Mouse (Mus musculus): Measurements from ENCODE around the gene Hist1h2aa. TPM values are rescaled to one million over a fixed set of nuclear protein-coding genes. Genes with fewer than 3 reads are reported as not detected.

Gene Hist1h2aa
- polyA plus RNA-seq, 1 experiment from 2014 or later, result not detected

- Histone ChIP-seq H3K9me3 (ENCODE audit: control insufficient read depth, low read length) (no peaks in the 10 kb centered on the region), H3K4me2 (ENCODE audit: low read depth, low read length) (no peak overlapping the region), H3K36me3 (ENCODE audit: control insufficient read depth, insufficient read depth, low read length) (no peaks in the 10 kb centered on the region), H3K4me1 (ENCODE audit: control insufficient read depth, insufficient read depth, low read length) (no peaks in the 10 kb centered on the region), H3K9ac (ENCODE audit: low read depth, low read length) (no peak overlapping the region), H3K27me3 (replicated peaks; ENCODE audit: control insufficient read depth, insufficient read depth, low read length) (no peaks in the 10 kb centered on the region), H3K4me3 (ENCODE audit: low read depth, low read length) (no peak overlapping the region), H3K27ac (replicated peaks; ENCODE audit: low read depth, low read length) (no peak overlapping the region)
- ATAC-seq (ENCODE audit: low read depth), result peak; percentile 30; the same call in 1 of the 2 replicates
- DNase-seq (ENCODE audit: low spot score), result peak; percentile 22
- 44% methylated on average over 11 of the region's 11 CpGs for WGBS
Observed at GRCm38 (mm10) chr13:23930904-23931303, 3.4 kb upstream of the Hist1h2aa start.

GRCm38 (mm10) chr13:23933421-23934210 lies 646 bp upstream of the Hist1h2aa start, which contains the start of gene Hist1h2ba:
Gene Hist1h2ba (minus strand): TSS chr13:23934156.
- Histone ChIP-seq H3K9ac (ENCODE audit: low read depth, low read length) (no peak within 1 kb of the TSS), H3K4me2 (ENCODE audit: low read depth, low read length) (no peak within 1 kb of the TSS), H3K27me3 (replicated peaks; ENCODE audit: control insufficient read depth, insufficient read depth, low read length) (no peaks in the 10 kb centered on the region), H3K9me3 (ENCODE audit: control insufficient read depth, low read length) (no peaks in the 10 kb centered on the region), H3K4me3 (ENCODE audit: low read depth, low read length) (no peak within 1 kb of the TSS), H3K27ac (replicated peaks; ENCODE audit: low read depth, low read length) (no peak within 1 kb of the TSS), H3K4me1 (ENCODE audit: control insufficient read depth, insufficient read depth, low read length) (no peaks in the 10 kb centered on the region), H3K36me3 (ENCODE audit: control insufficient read depth, insufficient read depth, low read length) (no peaks in the 10 kb centered on the region)
- DNase-seq (ENCODE audit: low spot score) (no peak), ATAC-seq (ENCODE audit: low read depth) (no peak)
- WGBS, result 93% methylated on average over 32 of the region's 39 CpGs

- H3K27me3 ChIP-seq (replicated peaks; ENCODE audit: control insufficient read depth, insufficient read depth, low read length), result no peaks in the 10 kb centered on the region
- WGBS, result 87% methylated on average over 1 of the region's 1 CpGs
Observed at GRCm38 (mm10) chr13:23938699-23939098, 4.4 kb downstream of the Hist1h2aa start.

GRCm38 (mm10) chr13:23940291-23940690 lies 6.0 kb downstream of the Hist1h2aa start:
- Histone ChIP-seq H3K27me3 (replicated peaks; ENCODE audit: control insufficient read depth, insufficient read depth, low read length) (no peaks in the 10 kb centered on the region), H3K27ac (replicated peaks; ENCODE audit: low read depth, low read length) (no peak overlapping the region), H3K4me3 (ENCODE audit: low read depth, low read length) (no peak overlapping the region), H3K4me2 (ENCODE audit: low read depth, low read length) (no peak overlapping the region), H3K36me3 (ENCODE audit: control insufficient read depth, insufficient read depth, low read length) (no peaks in the 10 kb centered on the region), H3K9ac (ENCODE audit: low read depth, low read length) (no peak overlapping the region), H3K4me1 (ENCODE audit: control insufficient read depth, insufficient read depth, low read length) (no peaks in the 10 kb centered on the region), H3K9me3 (ENCODE audit: control insufficient read depth, low read length) (no peaks in the 10 kb centered on the region)
- DNase-seq (ENCODE audit: low spot score) (peak; percentile 39), ATAC-seq (ENCODE audit: low read depth) (peak; percentile 37; the same call in 1 of the 2 replicates)
- 49% methylated on average over 6 of the region's 6 CpGs for WGBS

More at GRCm38 (mm10) chr13:23938699-23939098, 4.4 kb downstream of the Hist1h2aa start:
- Histone ChIP-seq H3K27ac (replicated peaks; ENCODE audit: low read depth, low read length) (no peak overlapping the region), H3K4me2 (ENCODE audit: low read depth, low read length) (no peak overlapping the region), H3K4me3 (ENCODE audit: low read depth, low read length) (no peak overlapping the region), H3K36me3 (ENCODE audit: control insufficient read depth, insufficient read depth, low read length) (no peaks in the 10 kb centered on the region), H3K4me1 (ENCODE audit: control insufficient read depth, insufficient read depth, low read length) (no peaks in the 10 kb centered on the region), H3K9me3 (ENCODE audit: control insufficient read depth, low read length) (no peaks in the 10 kb centered on the region), H3K9ac (ENCODE audit: low read depth, low read length) (no peak overlapping the region)
- ATAC-seq (ENCODE audit: low read depth), result no peak
- no peak for DNase-seq (ENCODE audit: low spot score)

- ATAC-seq (ENCODE audit: low read depth), result no peak
- Histone ChIP-seq H3K4me3 (ENCODE audit: low read depth, low read length) (no peak overlapping the region), H3K36me3 (ENCODE audit: control insufficient read depth, insufficient read depth, low read length) (no peaks in the 10 kb centered on the region), H3K9ac (ENCODE audit: low read depth, low read length) (no peak overlapping the region), H3K4me2 (ENCODE audit: low read depth, low read length) (no peak overlapping the region), H3K27ac (replicated peaks; ENCODE audit: low read depth, low read length) (no peak overlapping the region), H3K9me3 (ENCODE audit: control insufficient read depth, low read length) (no peaks in the 10 kb centered on the region), H3K27me3 (replicated peaks; ENCODE audit: control insufficient read depth, insufficient read depth, low read length) (no peaks in the 10 kb centered on the region), H3K4me1 (ENCODE audit: control insufficient read depth, insufficient read depth, low read length) (no peaks in the 10 kb centered on the region)
- peak; percentile 7 for DNase-seq (ENCODE audit: low spot score)
- 38% methylated on average over 2 of the region's 2 CpGs for WGBS
Observed at GRCm38 (mm10) chr13:23942861-23943260, 8.6 kb downstream of the Hist1h2aa start.

- ATAC-seq (ENCODE audit: low read depth), result no peak
- Histone ChIP-seq H3K4me3 (ENCODE audit: low read depth, low read length) (no peak overlapping the region), H3K4me1 (ENCODE audit: control insufficient read depth, insufficient read depth, low read length) (no peaks in the 10 kb centered on the region), H3K9ac (ENCODE audit: low read depth, low read length) (no peak overlapping the region), H3K27me3 (replicated peaks; ENCODE audit: control insufficient read depth, insufficient read depth, low read length) (no peaks in the 10 kb centered on the region), H3K36me3 (ENCODE audit: control insufficient read depth, insufficient read depth, low read length) (no peaks in the 10 kb centered on the region), H3K9me3 (ENCODE audit: control insufficient read depth, low read length) (no peaks in the 10 kb centered on the region), H3K4me2 (ENCODE audit: low read depth, low read length) (no peak overlapping the region), H3K27ac (replicated peaks; ENCODE audit: low read depth, low read length) (no peak overlapping the region)
- WGBS, result 27% methylated on average over 2 of the region's 2 CpGs
- DNase-seq (ENCODE audit: low spot score), result no peak
Observed at GRCm38 (mm10) chr13:23946254-23946653, 12.0 kb downstream of the Hist1h2aa start.

- no peaks in the 10 kb centered on the region for H3K4me1 ChIP-seq (ENCODE audit: control insufficient read depth, insufficient read depth, low read length)
- H3K9me3 ChIP-seq (ENCODE audit: control insufficient read depth, low read length), result no peaks in the 10 kb centered on the region
- no peak overlapping the region for H3K4me3 ChIP-seq (ENCODE audit: low read depth, low read length)
- DNase-seq (ENCODE audit: low spot score), result peak; percentile 65
- H3K36me3 ChIP-seq (ENCODE audit: control insufficient read depth, insufficient read depth, low read length), result no peaks in the 10 kb centered on the region
- H3K9ac ChIP-seq (ENCODE audit: low read depth, low read length), result no peak overlapping the region
- 0 out of 2 replicates have a peak, but pooled peaks have one; percentile 33 for ATAC-seq (ENCODE audit: low read depth)
- H3K27ac ChIP-seq (replicated peaks; ENCODE audit: low read depth, low read length), result no peak overlapping the region
- H3K27me3 ChIP-seq (replicated peaks; ENCODE audit: control insufficient read depth, insufficient read depth, low read length), result no peaks in the 10 kb centered on the region
- no peak overlapping the region for H3K4me2 ChIP-seq (ENCODE audit: low read depth, low read length)
- 36% methylated on average over 14 of the region's 14 CpGs for WGBS
Observed at GRCm38 (mm10) chr13:23949484-23950246, 15.4 kb downstream of the Hist1h2aa start.

GRCm38 (mm10) chr13:23950928-23951327 lies 16.7 kb downstream of the Hist1h2aa start:
- 74% methylated on average over 3 of the region's 3 CpGs for WGBS
- no peaks in the 10 kb centered on the region for H3K9me3 ChIP-seq (ENCODE audit: control insufficient read depth, low read length)
- no peak for ATAC-seq (ENCODE audit: low read depth)

More at GRCm38 (mm10) chr13:23950928-23951327, 16.7 kb downstream of the Hist1h2aa start:
- no peak for DNase-seq (ENCODE audit: low spot score)
- no peak overlapping the region for H3K4me3 ChIP-seq (ENCODE audit: low read depth, low read length)
- H3K4me2 ChIP-seq (ENCODE audit: low read depth, low read length), result no peak overlapping the region
- H3K36me3 ChIP-seq (ENCODE audit: control insufficient read depth, insufficient read depth, low read length), result no peaks in the 10 kb centered on the region
- H3K27ac ChIP-seq (replicated peaks; ENCODE audit: low read depth, low read length), result no peak overlapping the region
- H3K9ac ChIP-seq (ENCODE audit: low read depth, low read length), result no peak overlapping the region
- H3K4me1 ChIP-seq (ENCODE audit: control insufficient read depth, insufficient read depth, low read length), result no peaks in the 10 kb centered on the region
- H3K27me3 ChIP-seq (replicated peaks; ENCODE audit: control insufficient read depth, insufficient read depth, low read length), result no peaks in the 10 kb centered on the region
